Mouse (Mus musculus) heart, postnatal 0 days (tissue): ENCODE results near the gene Stk38. TPM values are rescaled to one million over a fixed set of nuclear protein-coding genes. Genes with fewer than 3 reads are reported as not detected.

ENCODE experiments used
- ATAC-seq: fragments of 200-750 bp; cut with Nextera tagmentation; 2 replicates; pipeline ENCODE4 v1.8.0; 2017; ENCODE audit warnings: low read depth, moderate number of reproducible peaks, moderate library complexity; ENCODE audit not compliant: insufficient read depth
- DNase-seq: peaks from one replicate; pipeline ENCODE4 v3.0.0-alpha.2; 2016; ENCODE audit warnings: low spot score
- H3K27ac ChIP-seq: fragments of 300-500 bp; sonication (generic); 2 replicates; pipeline ENCODE4 v1.5.1; 2014; ENCODE audit warnings: low read depth, mild to moderate bottlenecking
- H3K27me3 ChIP-seq: fragments of 300-500 bp; sonication (generic); 2 replicates; pipeline ENCODE4 v1.6.1; 2014; ENCODE audit warnings: low read length, mixed read lengths; ENCODE audit not compliant: control insufficient read depth, insufficient read depth
- H3K36me3 ChIP-seq: fragments of 300-500 bp; sonication (generic); replicated peaks from 2 replicates; pipeline ENCODE4 v1.6.1; 2014; ENCODE audit warnings: low read length, mixed read lengths; ENCODE audit not compliant: control insufficient read depth, insufficient read depth
- H3K4me1 ChIP-seq: fragments of 300-500 bp; sonication (generic); 2 replicates; pipeline ENCODE4 v1.6.1; 2014; ENCODE audit warnings: antibody characterized with exemption; ENCODE audit not compliant: control insufficient read depth, insufficient read depth
- H3K4me2 ChIP-seq: fragments of 300-500 bp; sonication (generic); 2 replicates; pipeline ENCODE4 v1.6.1; 2014; ENCODE audit warnings: low read depth, mild to moderate bottlenecking, low read length, moderate library complexity
- H3K4me3 ChIP-seq: fragments of 300-500 bp; sonication (generic); 2 replicates; pipeline ENCODE4 v1.5.1; 2014; ENCODE audit warnings: low read depth, low read length
- H3K9ac ChIP-seq: fragments of 300-500 bp; sonication (generic); replicated peaks from 2 replicates; pipeline ENCODE4 v1.6.1; 2014; ENCODE audit warnings: low read depth, low read length, mixed read lengths
- H3K9me3 ChIP-seq: fragments of 300-500 bp; sonication (generic); replicated peaks from 2 replicates; pipeline ENCODE4 v1.6.1; 2016; ENCODE audit warnings: low read length; ENCODE audit not compliant: control insufficient read depth
- CTCF ChIP-seq: IDR thresholded peaks from 2 replicates; pipeline ENCODE4 v1.5.1; 2016; ENCODE audit warnings: antibody characterized with exemption, control low read depth, low read depth
- EP300 ChIP-seq: IDR thresholded peaks from 2 replicates; pipeline ENCODE4 v1.6.1; 2016; ENCODE audit warnings: antibody characterized with exemption, low read depth
- WGBS: fragments of 180-500 bp; shearing (Covaris S2); extraction: QIAGEN DNeasy Blood & Tissue Kit; methylation state at CpG from one replicate; pipeline ENCODE4 v1.1.7; 2014; 5-methylcytosine and 5-hydroxymethylcytosine counted together
- polyA plus RNA-seq: library from polyadenylated mRNA; unstranded; fragments of >200 nt; fragmentation: Nextera tagmentation; extraction: Ambion mirVana; gene quantifications from 2 replicates; pipeline ENCODE4 v1.2.1, GENCODE M21; 2015
- total RNA-seq: library from RNA; depleted of rRNA; stranded (reverse); fragments of >200 nt; gene quantifications from 2 replicates; pipeline ENCODE4 v1.2.3, GENCODE M21; 2014; ENCODE audit warnings: low replicate concordance; rRNA removed

The Stk38 gene
- total and polyA plus RNA-seq, 2 experiments from 2014 or later: 49.8 to 53.7 TPM

- H3K27me3 ChIP-seq: no peaks in the 10 kb centered on the region
- DNase-seq: peak; percentile 69
- 7% methylated on average over 13 of the region's 13 CpGs for WGBS
- H3K4me1 ChIP-seq: peaks cover 7% of the 10 kb centered on the region; the same call in 1 of the 2 replicates
- no peaks in the 10 kb centered on the region for H3K36me3 ChIP-seq
- no peak for ATAC-seq
- H3K27ac ChIP-seq: no peak overlapping the region
- no peak overlapping the region for H3K4me2 ChIP-seq
- no peak overlapping the region for H3K9ac ChIP-seq
- H3K4me3 ChIP-seq: no peak overlapping the region
- TF ChIP-seq EP300 (no peak), CTCF (peak; percentile 90)
- no peaks in the 10 kb centered on the region for H3K9me3 ChIP-seq
These were observed 81.4 kb downstream of the Stk38 start for GRCm38 (mm10) chr17:28926380-28926779.

GRCm38 (mm10) chr17:28924957-28925595 is 82.7 kb downstream of the Stk38 start:
- Histone ChIP-seq H3K36me3 (no peaks in the 10 kb centered on the region), H3K27ac (no peak overlapping the region), H3K27me3 (no peaks in the 10 kb centered on the region), H3K4me1 (peaks cover 4% of the 10 kb centered on the region; the same call in 1 of the 2 replicates), H3K4me2 (no peak overlapping the region), H3K9me3 (no peaks in the 10 kb centered on the region), H3K9ac (no peak overlapping the region), H3K4me3 (no peak overlapping the region)
- DNase-seq: no peak
- 81% methylated on average over 8 of the region's 8 CpGs for WGBS
- no peak for ATAC-seq
- TF ChIP-seq EP300 (no peak), CTCF (no peak)

- WGBS: 55% methylated on average over 6 of the region's 6 CpGs
These were observed 85.7 kb downstream of the Stk38 start for GRCm38 (mm10) chr17:28922096-28922495.

GRCm38 (mm10) chr17:28921086-28921485 is 86.7 kb downstream of the Stk38 start:
- H3K4me2 ChIP-seq: no peak overlapping the region
- H3K27ac ChIP-seq: no peak overlapping the region
- H3K27me3 ChIP-seq: no peaks in the 10 kb centered on the region
- no peaks in the 10 kb centered on the region for H3K36me3 ChIP-seq
- H3K4me1 ChIP-seq: no peaks in the 10 kb centered on the region
- TF ChIP-seq EP300 (no peak), CTCF (no peak)
- no peak overlapping the region for H3K9ac ChIP-seq
- DNase-seq (peak; percentile 22), ATAC-seq (peak; percentile 34; the same call in 1 of the 2 replicates)
- 17% methylated on average over 8 of the region's 8 CpGs for WGBS
- no peaks in the 10 kb centered on the region for H3K9me3 ChIP-seq
- H3K4me3 ChIP-seq: no peak overlapping the region

More at GRCm38 (mm10) chr17:28922096-28922495, 85.7 kb downstream of the Stk38 start:
- TF ChIP-seq EP300: no peak
- TF ChIP-seq CTCF: no peak
- Histone ChIP-seq H3K4me1 (no peaks in the 10 kb centered on the region), H3K27me3 (no peaks in the 10 kb centered on the region), H3K4me3 (no peak overlapping the region), H3K9me3 (no peaks in the 10 kb centered on the region), H3K9ac (no peak overlapping the region), H3K36me3 (no peaks in the 10 kb centered on the region), H3K4me2 (no peak overlapping the region), H3K27ac (no peak overlapping the region)
- no peak for DNase-seq
- ATAC-seq: no peak

Other genes starting within 250 kb of the Stk38 start
- gene Mapk13, start 238.7 kb downstream of the Stk38 start, total RNA-seq: 0.65 and 3.8 TPM in 2 replicates
- gene Mapk13, start 238.7 kb downstream of the Stk38 start, polyA plus RNA-seq: 0.78 and 1.1 TPM in 2 replicates
- 4.6 and 27.8 TPM in 2 replicates for gene Brpf3, start 206.9 kb downstream of the Stk38 start, total RNA-seq
- 2.7 and 3.4 TPM in 2 replicates for gene Brpf3, start 206.9 kb downstream of the Stk38 start, polyA plus RNA-seq
- gene Pnpla1, start 149.6 kb downstream of the Stk38 start, total RNA-seq: not detected in 2 replicates
- 0.03 and 0.04 TPM in 2 replicates for gene Pnpla1, start 149.6 kb downstream of the Stk38 start, polyA plus RNA-seq
- not detected in 2 replicates for gene 4930539E08Rik, start 92.7 kb downstream of the Stk38 start, total RNA-seq
- 0.03 TPM in 2 replicates for gene 4930539E08Rik, start 92.7 kb downstream of the Stk38 start, polyA plus RNA-seq
- gene Pxt1, start 64.2 kb downstream of the Stk38 start, total RNA-seq: not detected in 2 replicates
- not detected in 2 replicates for gene Pxt1, start 64.2 kb downstream of the Stk38 start, polyA plus RNA-seq
- 32.3 and 41.5 TPM in 2 replicates for gene Kctd20, start 56.0 kb downstream of the Stk38 start, total RNA-seq
- gene Kctd20, start 56.0 kb downstream of the Stk38 start, polyA plus RNA-seq: 33.3 and 35.3 TPM in 2 replicates
- gene Srsf3, start 24.6 kb upstream of the Stk38 start, total RNA-seq: 110 and 151 TPM in 2 replicates
- 202 and 238 TPM in 2 replicates for gene Srsf3, start 24.6 kb upstream of the Stk38 start, polyA plus RNA-seq
- 16.7 and 42.8 TPM in 2 replicates for gene Cdkn1a, start 83.0 kb upstream of the Stk38 start, total RNA-seq
- gene Cdkn1a, start 83.0 kb upstream of the Stk38 start, polyA plus RNA-seq: 48.2 and 48.9 TPM in 2 replicates
- gene Rab44, start 106.2 kb upstream of the Stk38 start, total RNA-seq: 2.0 TPM in 1 of 2 replicates, not detected in the other
- gene Rab44, start 106.2 kb upstream of the Stk38 start, polyA plus RNA-seq: 0.18 and 0.23 TPM in 2 replicates
- 3.6 and 9.7 TPM in 2 replicates for gene Cpne5, start 230.2 kb upstream of the Stk38 start, total RNA-seq
- gene Cpne5, start 230.2 kb upstream of the Stk38 start, polyA plus RNA-seq: 8.4 and 9.9 TPM in 2 replicates